Mouse (Mus musculus): Measurements from ENCODE around the gene Kcna10.

Gene Kcna10

DNA sequence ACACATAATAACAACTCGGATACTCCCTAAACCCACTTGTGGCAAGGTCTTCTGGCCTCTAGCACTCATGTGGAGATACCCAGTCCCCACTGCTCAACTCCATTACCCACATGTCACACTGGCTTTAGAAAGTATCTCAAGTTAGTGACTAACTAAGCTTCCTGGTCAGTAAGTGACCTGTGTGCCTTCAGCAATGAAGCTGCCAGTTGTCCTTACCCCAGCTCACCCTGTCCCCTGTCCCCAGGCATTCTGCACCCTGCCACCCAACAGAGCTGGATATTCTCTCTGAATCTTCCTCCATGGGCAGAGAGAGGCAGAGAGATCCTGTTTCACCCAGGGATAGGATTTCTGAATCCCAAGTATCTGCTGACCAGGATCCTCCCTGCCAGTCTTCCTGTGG lies at the start of gene Kcna10:
TSS of gene Kcna10 (plus strand) at position 301 of the 400 bp plus-strand sequence.
- no peak for DNase-seq (ENCODE audit: low spot score)

DNA sequence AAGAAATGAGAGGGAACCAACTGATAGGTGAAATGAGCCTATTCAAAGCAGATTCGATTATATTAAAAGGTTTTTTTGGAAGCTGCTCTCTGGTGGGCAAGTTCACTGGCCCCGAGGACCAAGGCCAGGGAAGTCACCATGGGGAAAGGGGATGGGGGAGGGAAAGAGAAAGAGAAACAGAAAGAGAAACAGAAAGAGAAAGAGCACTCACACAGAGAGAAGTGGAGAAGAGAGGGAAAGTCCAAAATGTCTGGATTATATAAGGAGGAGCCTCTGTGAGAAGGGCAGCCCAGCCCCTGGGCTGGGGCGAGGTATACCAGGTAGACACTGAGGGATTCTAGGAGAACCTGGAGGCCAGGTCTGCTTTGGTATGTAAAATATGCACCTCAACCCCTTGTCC lies 48.4 kb upstream of the Kcna10 start:
- no peak for DNase-seq (ENCODE audit: low spot score)

- DNase-seq (ENCODE audit: low spot score): no peak
Observed at GRCm38 (mm10) chr3:107147126-107147525, 35.7 kb upstream of the Kcna10 start.

DNA sequence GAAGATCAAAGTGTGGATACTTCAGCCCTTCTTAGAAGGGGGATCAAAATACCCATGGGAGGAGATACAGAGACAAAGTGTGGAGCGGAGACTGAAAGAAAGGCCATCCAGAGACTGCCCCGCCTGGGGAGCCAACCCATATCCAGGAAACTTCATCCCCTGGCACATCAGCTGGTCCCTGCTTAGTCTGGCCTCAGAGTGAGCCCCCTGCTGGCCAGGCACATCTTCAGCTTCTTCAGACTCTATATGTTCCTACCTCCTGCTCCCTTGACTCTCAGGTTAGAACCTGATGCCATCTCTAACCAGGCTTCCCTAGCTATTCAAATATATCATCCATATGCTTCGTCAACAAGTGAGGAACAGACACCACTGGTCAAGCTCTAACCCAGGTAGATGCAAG lies 33.9 kb upstream of the Kcna10 start:
- DNase-seq (ENCODE audit: low spot score): peak; percentile 28

DNA sequence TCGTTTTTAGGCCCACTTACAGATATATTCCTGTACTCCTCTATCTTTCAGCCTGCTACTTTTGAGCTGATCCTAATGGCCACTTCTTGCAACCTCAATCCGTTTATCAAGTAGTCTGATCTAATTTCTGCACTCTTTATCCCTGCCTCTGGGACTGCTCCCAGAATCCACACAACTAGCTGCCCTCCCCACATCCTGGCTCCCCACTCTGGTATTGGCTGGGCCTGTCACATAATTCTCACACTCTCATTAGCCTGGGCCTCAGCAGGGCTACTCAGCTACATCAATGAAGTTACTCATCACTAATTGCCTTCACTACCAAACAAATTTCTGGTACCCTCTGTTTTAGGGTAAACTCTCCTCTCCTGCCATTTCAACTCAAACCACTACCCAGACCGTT lies 32.4 kb upstream of the Kcna10 start:
- DNase-seq (ENCODE audit: low spot score): no peak

GRCm38 (mm10) chr3:107150872-107151540 lies 31.9 kb upstream of the Kcna10 start:
- DNase-seq (ENCODE audit: low spot score): no peak

DNA sequence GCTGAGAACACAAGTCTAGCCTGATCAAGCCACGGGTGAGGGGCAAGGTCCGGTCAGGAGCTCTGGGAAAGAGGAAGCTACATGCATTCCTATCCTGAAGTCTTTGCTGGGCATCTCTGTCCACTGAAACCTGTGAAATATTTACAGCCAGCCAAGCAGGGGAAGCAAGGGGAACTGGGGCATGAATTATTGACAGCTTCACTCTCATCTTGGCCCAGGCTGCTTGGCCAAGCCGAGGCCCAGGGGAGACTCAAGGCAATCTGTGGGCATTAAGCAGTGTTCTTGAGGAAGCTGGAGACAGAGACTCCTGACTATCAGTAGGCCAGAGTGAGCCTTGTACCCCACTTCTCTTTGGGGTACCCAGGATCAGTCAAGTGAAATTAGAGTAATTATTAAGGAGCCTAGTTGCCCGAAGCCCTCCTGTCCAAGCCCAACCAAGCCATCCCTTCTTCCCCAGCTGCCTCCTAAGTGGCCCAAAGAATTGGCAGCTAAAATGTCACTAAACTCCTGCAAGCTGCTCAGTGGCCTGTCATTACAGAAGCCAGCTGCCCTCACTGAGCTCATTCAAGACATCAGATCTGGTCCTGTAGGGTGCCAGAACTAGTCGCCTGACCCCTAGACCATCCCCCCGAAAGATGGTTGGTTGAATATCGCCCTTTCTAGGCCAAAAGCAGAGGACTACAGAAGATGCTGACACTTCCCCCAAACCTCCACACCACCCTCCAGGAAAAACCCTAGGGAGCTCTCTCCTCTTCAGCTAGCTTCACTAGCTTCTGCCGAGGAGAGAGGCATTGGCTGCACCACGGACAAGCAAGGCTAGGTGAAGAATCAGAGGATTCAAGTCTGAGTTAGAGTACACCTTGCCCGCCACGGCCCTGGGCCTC lies 28.8 kb upstream of the Kcna10 start:
- DNase-seq (ENCODE audit: low spot score): no peak

- no peak for DNase-seq (ENCODE audit: low spot score)
Observed at GRCm38 (mm10) chr3:107158856-107159255, 24.0 kb upstream of the Kcna10 start.

GRCm38 (mm10) chr3:107159418-107159817 lies 23.4 kb upstream of the Kcna10 start:
- peak; percentile 27 for DNase-seq (ENCODE audit: low spot score)

DNA sequence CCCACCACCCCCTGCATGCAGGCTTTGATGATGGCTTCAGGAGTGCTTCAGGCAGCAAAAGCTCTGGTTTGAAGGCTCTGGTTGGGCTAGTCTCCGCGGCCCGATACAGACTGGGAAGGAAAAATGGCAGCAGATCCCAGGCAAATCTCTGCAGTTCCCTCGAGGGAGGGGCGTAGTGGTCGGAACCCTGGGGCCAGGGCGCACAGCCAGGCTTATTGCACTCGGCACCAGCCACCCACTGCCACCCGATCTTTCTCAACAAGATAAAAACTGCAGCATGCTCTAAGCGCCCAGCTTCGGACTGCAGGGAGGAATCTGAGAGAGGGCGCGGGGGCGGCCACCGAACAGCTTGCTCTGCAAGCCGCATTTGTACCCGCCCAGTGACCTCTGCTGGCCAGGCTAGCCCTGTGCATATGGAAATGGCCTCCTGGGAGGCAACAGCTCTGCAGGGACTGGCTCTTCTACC lies 23.0 kb upstream of the Kcna10 start:
- DNase-seq (ENCODE audit: low spot score): peak; percentile 64

DNA sequence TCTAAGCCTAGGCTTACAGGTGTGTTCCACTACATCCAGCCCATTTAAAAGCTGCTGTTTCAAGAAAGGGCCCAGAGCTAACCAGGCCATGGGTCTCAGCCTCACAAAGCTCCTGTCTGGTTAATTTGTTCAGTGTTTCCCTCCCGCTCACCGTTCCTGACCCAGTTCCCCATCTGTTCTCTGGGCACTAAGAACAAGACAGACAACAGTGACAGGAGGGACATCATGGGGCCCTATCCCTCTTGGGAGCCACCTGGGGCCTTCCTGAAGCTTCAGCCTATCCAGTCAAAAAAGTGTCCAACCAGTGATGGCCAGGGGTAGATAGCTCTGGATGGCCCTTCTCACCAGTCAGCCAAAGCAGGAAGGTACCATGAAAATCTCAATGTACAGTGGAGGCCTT lies 20.1 kb upstream of the Kcna10 start:
- DNase-seq (ENCODE audit: low spot score): no peak

- no peak for DNase-seq (ENCODE audit: low spot score)
Observed at GRCm38 (mm10) chr3:107169552-107169951, 13.3 kb upstream of the Kcna10 start.

DNA sequence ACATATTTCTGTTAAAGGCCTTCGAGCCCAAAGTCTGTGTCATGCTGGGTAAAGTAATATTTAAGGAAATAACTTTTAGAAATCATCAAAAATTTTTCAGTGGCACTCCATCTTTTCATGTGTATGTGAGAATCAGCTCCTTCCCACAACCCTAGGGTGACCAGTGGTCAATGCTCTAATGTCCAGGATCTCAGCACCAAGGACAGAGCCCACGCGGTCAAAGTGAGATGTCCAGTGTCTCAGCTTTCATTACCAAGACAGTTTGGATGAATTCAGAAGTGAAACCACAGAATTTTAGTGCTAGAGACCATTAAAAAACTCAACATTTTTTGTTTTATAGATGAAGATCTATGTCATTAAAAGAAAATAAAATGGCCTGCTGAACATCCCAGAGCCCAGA lies 10.9 kb upstream of the Kcna10 start:
- DNase-seq (ENCODE audit: low spot score): peak; percentile 43

- no peak for DNase-seq (ENCODE audit: low spot score)
Observed at GRCm38 (mm10) chr3:107172556-107172955, 10.3 kb upstream of the Kcna10 start.

DNA sequence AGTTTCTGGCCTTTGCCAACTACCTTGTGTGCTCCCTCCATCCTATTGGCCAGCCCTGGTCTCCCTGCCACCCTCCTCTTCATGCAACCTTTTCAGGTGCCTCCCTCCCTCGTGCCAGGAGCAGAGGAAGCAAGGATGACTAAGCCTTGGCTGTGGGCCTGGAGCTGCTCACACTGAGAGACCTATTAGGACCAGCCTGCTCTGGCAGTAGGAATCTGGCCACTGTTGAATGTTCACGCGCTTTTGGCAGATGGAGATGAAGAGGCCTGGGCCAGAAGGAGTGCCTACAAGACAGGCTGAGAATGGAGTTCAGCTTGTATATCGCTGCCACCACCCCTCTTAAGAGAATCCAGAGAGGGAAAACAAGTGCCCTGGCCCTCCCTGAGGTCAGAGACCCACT lies 7.4 kb upstream of the Kcna10 start:
- DNase-seq (ENCODE audit: low spot score): no peak

- peak; percentile 5 for DNase-seq (ENCODE audit: low spot score)
Observed at GRCm38 (mm10) chr3:107176501-107176900, 6.4 kb upstream of the Kcna10 start.

DNA sequence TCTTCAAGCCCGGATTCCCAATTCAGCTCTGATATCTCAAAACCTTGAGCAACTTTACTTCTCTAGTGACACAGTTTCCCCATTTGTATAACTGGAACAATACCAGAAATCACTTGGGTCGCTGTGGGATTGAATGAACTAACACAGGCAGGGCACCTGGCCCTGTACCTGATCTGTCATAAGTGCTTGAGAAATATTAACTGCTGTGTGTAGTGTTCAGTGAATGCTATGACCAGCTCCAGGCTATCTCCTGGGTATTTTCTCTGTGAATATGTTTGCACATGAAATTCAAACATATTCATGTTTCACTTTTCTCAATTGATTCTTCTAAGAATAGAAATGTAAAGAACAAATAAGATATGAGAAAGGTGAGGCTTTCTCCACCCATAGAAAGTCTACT lies 2.0 kb upstream of the Kcna10 start:
- no peak for DNase-seq (ENCODE audit: low spot score)

GRCm38 (mm10) chr3:107183178-107183577 lies 322 bp downstream of the Kcna10 start:
- DNase-seq (ENCODE audit: low spot score): no peak

GRCm38 (mm10) chr3:107185597-107185996 lies 2.7 kb downstream of the Kcna10 start:
- DNase-seq (ENCODE audit: low spot score): no peak

DNA sequence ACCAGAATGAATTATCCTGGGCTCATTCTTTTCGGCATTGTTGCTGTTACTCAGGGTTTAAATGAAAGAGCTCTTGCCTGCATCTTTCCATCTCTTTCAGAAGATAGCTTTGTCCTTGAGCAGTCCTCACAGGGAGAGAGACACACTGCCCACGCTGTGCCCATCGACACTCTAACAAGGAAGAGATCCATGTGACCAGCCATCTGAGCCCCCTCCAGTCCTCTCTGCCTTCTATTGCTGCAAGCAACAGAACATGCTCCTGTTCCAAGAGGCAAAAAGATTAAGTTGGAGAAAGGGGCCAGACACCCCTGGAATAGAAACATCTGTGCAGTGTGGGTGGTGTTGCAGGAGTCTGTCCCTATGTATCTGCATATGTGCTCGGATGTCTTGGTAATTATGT lies 4.2 kb downstream of the Kcna10 start:
- DNase-seq (ENCODE audit: low spot score): no peak

DNA sequence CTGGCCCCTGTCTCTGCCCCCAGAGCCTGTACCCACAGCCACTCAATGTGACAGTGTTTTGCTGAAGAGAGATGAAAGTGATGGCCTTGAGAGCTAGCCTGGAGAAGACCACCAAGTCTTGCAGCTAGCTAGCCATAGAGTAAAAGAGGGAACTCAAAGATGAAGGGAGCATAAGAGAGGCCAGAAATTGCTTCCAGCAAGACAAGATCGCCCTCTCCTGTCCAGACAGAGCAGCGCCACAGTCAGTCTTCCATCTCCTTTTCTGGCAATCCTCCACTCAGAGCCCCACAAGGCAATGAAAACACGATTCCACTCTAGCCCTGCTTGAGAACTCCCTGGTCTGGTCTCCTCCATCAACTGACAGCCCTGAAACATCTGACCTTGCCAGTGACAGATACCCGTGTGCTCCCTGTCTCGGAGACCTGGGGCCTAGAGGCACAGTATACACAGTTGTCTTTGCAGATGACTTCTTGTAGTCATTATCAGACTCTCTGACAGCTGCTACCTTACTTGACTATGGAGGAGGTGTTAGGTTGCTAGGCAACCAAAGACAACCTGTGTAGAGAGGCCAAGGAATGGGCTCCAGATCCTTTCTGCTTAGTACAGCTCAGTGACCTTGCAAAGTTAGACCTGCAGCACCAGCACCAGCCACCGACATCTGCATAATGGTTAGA lies 5.5 kb downstream of the Kcna10 start:
- peak; percentile 58 for DNase-seq (ENCODE audit: low spot score)

DNA sequence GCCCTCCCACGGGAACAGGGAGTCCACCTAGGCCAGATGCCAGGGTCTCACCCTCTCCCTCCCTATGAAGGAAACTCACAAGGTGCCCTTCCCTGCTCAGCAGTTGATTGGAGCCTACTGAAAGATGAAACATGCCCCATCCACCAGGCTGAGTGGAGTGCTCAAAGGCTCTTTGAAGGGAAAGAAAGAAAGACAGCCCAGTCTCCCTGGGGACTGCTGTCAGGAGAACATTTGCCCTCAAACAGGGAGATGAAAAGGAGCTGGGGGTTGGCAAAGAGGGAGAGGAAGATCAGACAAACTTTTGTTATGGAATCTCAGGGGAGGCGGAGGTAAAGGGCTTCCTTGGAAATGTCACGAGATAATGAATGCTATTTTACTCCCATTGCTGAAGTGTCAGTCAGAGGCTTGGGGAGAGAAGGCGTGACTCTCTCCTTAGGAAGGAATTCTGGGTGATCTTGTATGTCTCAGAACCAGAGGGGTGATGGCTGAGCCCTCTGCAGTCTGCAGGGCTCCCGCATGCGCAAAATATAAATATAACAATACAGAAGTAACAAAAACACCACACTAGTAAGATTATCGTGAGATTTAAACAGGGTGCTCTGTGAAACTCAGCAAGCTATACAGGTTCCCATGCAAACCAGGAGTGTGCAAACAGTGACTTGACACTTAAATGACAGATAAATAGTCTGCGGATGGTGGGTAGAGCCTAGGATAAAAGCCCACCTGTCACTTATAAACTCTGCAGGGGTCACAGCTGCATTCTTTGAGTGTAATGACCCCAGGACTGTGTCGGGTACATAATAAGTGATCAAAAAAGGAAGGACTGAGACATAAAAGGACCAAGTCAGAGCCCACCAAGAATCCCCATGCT lies 18.7 kb downstream of the Kcna10 start:
- DNase-seq (ENCODE audit: low spot score): no peak

Measured in embryo, embryonic 10.5 days (tissue).